Mouse (Mus musculus): Measurements from ENCODE around the gene Ccl3. TPM values are rescaled to one million over a fixed set of nuclear protein-coding genes. Genes with fewer than 3 reads are reported as not detected.

Ccl3 gene
- polyA plus RNA-seq, 1 experiment from 2014 or later, result 1.0 TPM

DNA sequence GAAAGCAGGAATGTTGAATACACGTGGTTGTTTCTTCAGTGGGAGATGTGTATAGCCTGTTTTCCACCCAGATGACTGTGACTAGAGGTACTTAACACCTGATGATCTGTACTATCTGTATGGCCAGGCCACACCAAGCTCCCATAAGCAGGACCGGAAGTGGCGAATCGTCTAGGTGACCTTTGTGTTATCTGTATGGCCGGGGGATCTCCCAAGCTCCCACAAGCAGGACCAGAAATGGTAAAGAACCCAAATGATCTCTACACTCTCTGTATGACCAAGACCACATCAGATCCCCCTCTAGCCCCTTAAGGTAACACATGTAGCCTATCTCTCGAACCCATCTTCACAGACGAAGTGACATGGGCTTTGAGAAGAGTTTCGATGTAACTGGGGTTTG is 5.5 kb upstream of the Ccl3 start:
- Histone ChIP-seq H3K4me3 (ENCODE audit: low read length) (no peak overlapping the region), H3K27me3 (ENCODE audit: control insufficient read depth, insufficient read depth, low read length) (no peaks in the 10 kb centered on the region), H3K27ac (ENCODE audit: low read length) (no peak overlapping the region), H3K9ac (ENCODE audit: low read length) (no peak overlapping the region), H3K4me1 (ENCODE audit: control insufficient read depth, insufficient read depth, low read length) (no peaks in the 10 kb centered on the region), H3K4me2 (ENCODE audit: low read depth, low read length) (no peak overlapping the region), H3K36me3 (ENCODE audit: control insufficient read depth, insufficient read depth) (no peaks in the 10 kb centered on the region), H3K9me3 (replicated peaks; ENCODE audit: control insufficient read depth, low read length) (no peaks in the 10 kb centered on the region)
- ATAC-seq (replicated peaks; ENCODE audit: extremely low read depth, insufficient read depth, low FRiP score), result no peak
- WGBS, result 76% methylated on average over 8 of the region's 8 CpGs

DNA sequence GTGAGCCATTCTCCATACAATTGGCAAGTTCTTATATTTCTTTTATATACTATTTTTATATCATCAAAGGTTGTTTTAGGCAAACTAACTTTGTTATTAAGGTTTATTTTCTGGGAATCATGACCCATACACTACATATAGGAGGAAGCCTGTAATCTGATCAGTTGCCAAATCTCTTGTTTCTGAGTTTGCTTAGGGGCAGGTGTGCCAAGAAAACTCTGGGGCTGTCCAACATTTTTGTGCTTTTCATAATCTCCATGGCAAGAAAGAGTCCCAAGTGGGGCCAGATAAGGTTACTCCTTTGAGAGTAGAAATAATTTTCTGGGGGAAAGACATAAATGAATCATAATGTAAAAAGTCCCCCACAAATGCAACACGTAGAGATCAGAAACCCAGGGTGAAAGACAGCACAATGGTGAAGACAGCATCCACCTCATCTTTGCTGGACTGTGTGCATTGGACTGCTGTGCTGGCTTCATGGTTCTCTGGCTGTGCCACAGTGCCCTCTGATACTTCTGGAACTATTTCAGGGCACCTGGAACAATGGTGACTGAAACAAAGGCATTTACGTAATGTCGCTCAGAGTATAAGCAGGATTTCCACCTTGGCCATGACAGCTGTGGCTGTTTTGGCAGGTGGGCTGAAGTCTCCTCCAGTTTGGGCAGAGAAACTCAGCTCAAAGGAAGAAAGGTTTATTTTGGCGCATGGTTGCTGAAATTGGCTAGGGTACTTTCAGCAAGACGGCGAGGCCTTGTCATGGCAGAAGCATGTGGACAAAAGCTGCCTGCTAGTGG is 2.6 kb downstream of the Ccl3 start:
- 84% methylated on average over 6 of the region's 6 CpGs for WGBS
- Histone ChIP-seq H3K27ac (ENCODE audit: low read length) (no peak overlapping the region), H3K4me1 (ENCODE audit: control insufficient read depth, insufficient read depth, low read length) (no peaks in the 10 kb centered on the region), H3K4me2 (ENCODE audit: low read depth, low read length) (no peak overlapping the region), H3K27me3 (ENCODE audit: control insufficient read depth, insufficient read depth, low read length) (no peaks in the 10 kb centered on the region), H3K4me3 (ENCODE audit: low read length) (no peak overlapping the region), H3K9me3 (replicated peaks; ENCODE audit: control insufficient read depth, low read length) (no peaks in the 10 kb centered on the region), H3K9ac (ENCODE audit: low read length) (no peak overlapping the region), H3K36me3 (ENCODE audit: control insufficient read depth, insufficient read depth) (no peaks in the 10 kb centered on the region)
- no peak for ATAC-seq (replicated peaks; ENCODE audit: extremely low read depth, insufficient read depth, low FRiP score)

DNA sequence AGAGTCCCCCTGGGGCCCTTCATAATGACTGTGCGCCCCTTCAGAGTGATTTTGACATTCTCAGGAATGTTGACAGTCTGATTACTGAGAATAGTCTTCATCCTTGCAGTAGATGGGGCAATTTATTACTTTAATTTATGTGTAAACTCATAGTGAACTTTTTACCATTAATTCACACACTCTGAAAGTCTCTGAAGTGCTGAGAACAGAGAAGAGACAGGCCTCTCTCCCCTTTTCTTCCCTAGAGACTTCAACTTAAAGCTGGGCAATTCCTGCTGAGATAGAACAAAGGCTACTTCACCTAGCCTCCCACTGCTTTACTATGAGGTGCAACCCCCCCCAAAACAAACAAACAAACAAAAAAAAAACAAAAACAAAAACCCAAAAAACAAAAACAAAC is 3.6 kb downstream of the Ccl3 start, which contains the start of gene Rpl9-ps1:
TSS of gene Rpl9-ps1 (minus strand) at position 101 of the 400 bp plus-strand sequence.
- Histone ChIP-seq H3K9me3 (replicated peaks; ENCODE audit: control insufficient read depth, low read length) (no peaks in the 10 kb centered on the region), H3K4me2 (ENCODE audit: low read depth, low read length) (no peak within 1 kb of the TSS), H3K36me3 (ENCODE audit: control insufficient read depth, insufficient read depth) (no peaks in the 10 kb centered on the region), H3K4me1 (ENCODE audit: control insufficient read depth, insufficient read depth, low read length) (no peaks in the 10 kb centered on the region), H3K27me3 (ENCODE audit: control insufficient read depth, insufficient read depth, low read length) (no peaks in the 10 kb centered on the region), H3K27ac (ENCODE audit: low read length) (no peak within 1 kb of the TSS), H3K9ac (ENCODE audit: low read length) (no peak within 1 kb of the TSS), H3K4me3 (ENCODE audit: low read length) (no peak within 1 kb of the TSS)
- 71% methylated on average over 1 of the region's 1 CpGs for WGBS
- no peak for ATAC-seq (replicated peaks; ENCODE audit: extremely low read depth, insufficient read depth, low FRiP score)

DNA sequence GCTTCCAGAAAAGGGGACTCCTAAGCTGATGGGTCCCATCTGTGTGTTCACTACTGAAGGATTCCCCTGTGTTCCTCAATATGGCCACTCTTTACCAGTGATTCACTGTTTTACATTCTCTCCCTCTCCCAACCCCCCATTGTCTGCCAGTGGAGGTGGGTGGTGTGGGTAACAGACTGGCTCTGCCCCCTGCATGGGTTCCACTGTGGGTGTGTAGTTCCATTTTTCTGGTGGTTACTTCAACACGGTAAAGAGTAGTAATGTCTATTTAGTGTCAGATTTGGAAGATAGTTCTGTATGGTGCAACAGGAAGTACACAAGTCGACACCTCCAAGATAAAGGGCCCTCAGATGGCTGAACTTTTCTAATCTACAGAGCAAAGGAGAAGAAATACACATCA is 7.9 kb downstream of the Ccl3 start:
- 49% methylated on average over 2 of the region's 2 CpGs for WGBS
- H3K9ac ChIP-seq (ENCODE audit: low read length), result no peak overlapping the region

DNA sequence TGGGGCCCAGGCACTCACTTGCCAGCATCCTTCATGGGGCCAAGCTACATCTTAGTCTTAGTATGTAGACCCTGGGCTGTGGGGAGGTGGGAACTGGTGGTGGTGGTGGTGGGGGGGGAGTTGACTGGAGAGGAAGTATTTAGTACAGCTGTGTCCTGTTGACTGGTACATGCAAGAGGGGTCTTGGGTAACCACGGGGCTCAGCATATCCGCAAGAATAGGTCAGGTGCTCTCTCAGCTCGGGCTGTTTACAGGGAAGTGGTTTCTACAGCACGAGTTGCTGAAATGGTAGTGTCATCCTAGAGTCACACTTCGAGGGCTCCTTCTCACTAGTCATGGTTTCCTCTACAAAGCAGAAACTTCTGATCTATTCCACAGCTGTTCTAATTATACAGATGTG is 9.0 kb downstream of the Ccl3 start:
- no peak overlapping the region for H3K4me3 ChIP-seq (ENCODE audit: low read length)
- H3K36me3 ChIP-seq (ENCODE audit: control insufficient read depth, insufficient read depth), result no peaks in the 10 kb centered on the region
- H3K27ac ChIP-seq (ENCODE audit: low read length), result no peak overlapping the region
- H3K9me3 ChIP-seq (replicated peaks; ENCODE audit: control insufficient read depth, low read length), result no peaks in the 10 kb centered on the region
- ATAC-seq (replicated peaks; ENCODE audit: extremely low read depth, insufficient read depth, low FRiP score), result peak; percentile 37; the same call in 1 of the 2 replicates
- no peaks in the 10 kb centered on the region for H3K27me3 ChIP-seq (ENCODE audit: control insufficient read depth, insufficient read depth, low read length)
- WGBS, result 73% methylated on average over 5 of the region's 5 CpGs
- no peak overlapping the region for H3K9ac ChIP-seq (ENCODE audit: low read length)
- H3K4me1 ChIP-seq (ENCODE audit: control insufficient read depth, insufficient read depth, low read length), result peaks cover 3% of the 10 kb centered on the region; the same call in 1 of the 2 replicates
- no peak overlapping the region for H3K4me2 ChIP-seq (ENCODE audit: low read depth, low read length)

More for the DNA sequence above, 7.9 kb downstream of the Ccl3 start:
- Histone ChIP-seq H3K27ac (ENCODE audit: low read length) (no peak overlapping the region), H3K36me3 (ENCODE audit: control insufficient read depth, insufficient read depth) (no peaks in the 10 kb centered on the region), H3K9me3 (replicated peaks; ENCODE audit: control insufficient read depth, low read length) (no peaks in the 10 kb centered on the region), H3K4me3 (ENCODE audit: low read length) (no peak overlapping the region), H3K27me3 (ENCODE audit: control insufficient read depth, insufficient read depth, low read length) (no peaks in the 10 kb centered on the region), H3K4me1 (ENCODE audit: control insufficient read depth, insufficient read depth, low read length) (peaks cover 3% of the 10 kb centered on the region; the same call in 1 of the 2 replicates), H3K4me2 (ENCODE audit: low read depth, low read length) (no peak overlapping the region)
- ATAC-seq (replicated peaks; ENCODE audit: extremely low read depth, insufficient read depth, low FRiP score), result no peak

DNA sequence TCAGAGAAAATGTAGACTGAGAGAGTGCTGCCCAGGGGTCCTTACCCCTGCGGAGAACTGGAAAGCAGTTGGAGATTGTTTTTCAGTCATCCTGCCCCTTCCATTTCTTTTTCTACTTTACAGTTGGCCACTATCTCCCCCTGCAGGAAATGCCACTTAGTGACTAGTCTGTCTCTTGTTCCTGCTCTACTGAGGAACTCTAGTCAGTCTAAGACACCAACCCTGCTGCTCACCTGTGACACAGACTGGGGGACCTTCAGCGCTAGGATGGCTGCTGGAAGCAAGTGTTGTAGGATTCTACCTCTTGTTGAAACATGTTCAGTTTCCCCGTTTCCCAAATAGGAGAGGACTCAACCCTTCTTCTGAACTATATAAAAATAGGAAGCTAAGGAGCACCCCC is 9.6 kb downstream of the Ccl3 start:
- H3K9ac ChIP-seq (ENCODE audit: low read length), result no peak overlapping the region
- peaks cover 3% of the 10 kb centered on the region; the same call in 1 of the 2 replicates for H3K4me1 ChIP-seq (ENCODE audit: control insufficient read depth, insufficient read depth, low read length)
- ATAC-seq (replicated peaks; ENCODE audit: extremely low read depth, insufficient read depth, low FRiP score), result 0 out of 2 replicates have a peak, but pooled peaks have one; percentile 28

DNA sequence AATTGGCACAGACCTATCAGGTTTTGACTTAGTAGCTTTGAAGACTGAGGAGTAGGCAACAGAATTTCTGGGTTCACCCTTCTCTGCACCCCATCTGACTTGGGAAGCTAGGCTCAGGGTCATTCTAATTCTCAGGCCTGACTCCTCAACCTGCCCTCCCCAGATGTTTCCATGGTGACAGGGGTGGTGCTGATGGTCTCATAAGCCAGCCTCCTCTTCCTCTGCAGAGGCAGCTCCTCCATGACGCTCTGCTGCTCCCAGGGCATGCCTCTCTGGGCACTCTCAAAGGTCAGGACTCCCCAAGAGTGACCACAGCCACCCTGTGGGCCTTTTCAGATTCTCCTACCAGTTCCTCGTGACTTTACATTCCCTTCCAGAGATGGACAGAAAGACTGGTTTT is 10.2 kb downstream of the Ccl3 start:
- WGBS, result 61% methylated on average over 2 of the region's 2 CpGs
- no peak for ATAC-seq (replicated peaks; ENCODE audit: extremely low read depth, insufficient read depth, low FRiP score)
- no peak overlapping the region for H3K4me3 ChIP-seq (ENCODE audit: low read length)
- H3K4me1 ChIP-seq (ENCODE audit: control insufficient read depth, insufficient read depth, low read length), result peaks cover 3% of the 10 kb centered on the region; the same call in 1 of the 2 replicates
- no peak overlapping the region for H3K4me2 ChIP-seq (ENCODE audit: low read depth, low read length)
- no peak overlapping the region for H3K9ac ChIP-seq (ENCODE audit: low read length)
- H3K27ac ChIP-seq (ENCODE audit: low read length), result no peak overlapping the region
- H3K27me3 ChIP-seq (ENCODE audit: control insufficient read depth, insufficient read depth, low read length), result no peaks in the 10 kb centered on the region
- no peaks in the 10 kb centered on the region for H3K36me3 ChIP-seq (ENCODE audit: control insufficient read depth, insufficient read depth)
- no peaks in the 10 kb centered on the region for H3K9me3 ChIP-seq (replicated peaks; ENCODE audit: control insufficient read depth, low read length)

More for the DNA sequence above, 9.6 kb downstream of the Ccl3 start:
- H3K27ac ChIP-seq (ENCODE audit: low read length), result no peak overlapping the region
- H3K4me2 ChIP-seq (ENCODE audit: low read depth, low read length), result no peak overlapping the region
- WGBS, result 58% methylated on average over 3 of the region's 3 CpGs
- no peaks in the 10 kb centered on the region for H3K9me3 ChIP-seq (replicated peaks; ENCODE audit: control insufficient read depth, low read length)
- no peaks in the 10 kb centered on the region for H3K36me3 ChIP-seq (ENCODE audit: control insufficient read depth, insufficient read depth)
- no peak overlapping the region for H3K4me3 ChIP-seq (ENCODE audit: low read length)
- no peaks in the 10 kb centered on the region for H3K27me3 ChIP-seq (ENCODE audit: control insufficient read depth, insufficient read depth, low read length)

DNA sequence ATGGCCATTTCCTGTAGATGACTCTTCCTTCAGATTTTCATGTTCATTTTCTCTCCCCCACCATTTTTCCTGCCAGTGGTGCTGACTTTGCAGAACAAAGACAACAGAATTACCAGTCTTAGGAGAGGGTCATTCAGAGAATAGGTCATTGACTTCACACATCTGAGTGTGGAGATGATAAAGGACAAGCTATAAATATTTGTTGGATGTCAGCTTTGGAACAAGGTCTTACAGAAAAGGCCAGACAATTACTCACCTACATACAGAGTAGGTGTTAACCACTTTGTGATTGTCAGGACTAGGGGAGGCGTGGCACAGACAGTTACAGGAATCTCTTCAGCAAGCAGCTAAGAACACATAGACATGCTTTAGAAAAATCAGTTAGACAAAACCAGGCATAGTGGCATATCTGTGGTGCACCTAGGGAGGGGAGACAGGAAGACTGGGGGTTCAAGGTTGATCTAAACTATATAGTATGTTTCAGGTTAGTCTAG is 12.4 kb downstream of the Ccl3 start:
- no peaks in the 10 kb centered on the region for H3K27me3 ChIP-seq (ENCODE audit: control insufficient read depth, insufficient read depth, low read length)
- no peaks in the 10 kb centered on the region for H3K36me3 ChIP-seq (ENCODE audit: control insufficient read depth, insufficient read depth)
- no peak overlapping the region for H3K4me3 ChIP-seq (ENCODE audit: low read length)
- 47% methylated on average over 1 of the region's 1 CpGs for WGBS
- no peak overlapping the region for H3K27ac ChIP-seq (ENCODE audit: low read length)
- H3K4me2 ChIP-seq (ENCODE audit: low read depth, low read length), result no peak overlapping the region
- H3K4me1 ChIP-seq (ENCODE audit: control insufficient read depth, insufficient read depth, low read length), result peaks cover 3% of the 10 kb centered on the region; the same call in 1 of the 2 replicates
- H3K9me3 ChIP-seq (replicated peaks; ENCODE audit: control insufficient read depth, low read length), result no peaks in the 10 kb centered on the region
- peak; percentile 74 for ATAC-seq (replicated peaks; ENCODE audit: extremely low read depth, insufficient read depth, low FRiP score)
- no peak overlapping the region for H3K9ac ChIP-seq (ENCODE audit: low read length)

DNA sequence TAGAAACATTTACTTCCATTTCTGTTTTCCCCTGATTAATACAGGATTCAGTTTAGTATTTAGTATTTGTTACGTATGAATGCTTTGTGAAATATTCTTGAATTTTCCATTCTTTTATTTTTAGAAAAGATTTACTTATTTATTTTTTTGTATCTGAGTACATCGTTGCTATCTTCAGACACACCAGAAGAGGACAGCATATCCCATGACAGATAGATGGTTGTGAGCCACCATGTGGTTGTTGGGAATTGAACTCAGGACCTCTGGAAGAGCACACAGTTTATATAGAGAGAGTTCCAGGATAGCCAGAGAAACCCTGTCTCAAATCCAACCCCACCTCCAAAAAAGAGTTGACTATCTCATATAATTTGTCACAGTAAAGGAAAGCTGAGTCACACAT is 14.3 kb downstream of the Ccl3 start:
- Histone ChIP-seq H3K27ac (ENCODE audit: low read length) (no peak overlapping the region), H3K4me1 (ENCODE audit: control insufficient read depth, insufficient read depth, low read length) (peaks cover 3% of the 10 kb centered on the region; the same call in 1 of the 2 replicates), H3K27me3 (ENCODE audit: control insufficient read depth, insufficient read depth, low read length) (no peaks in the 10 kb centered on the region), H3K4me2 (ENCODE audit: low read depth, low read length) (no peak overlapping the region), H3K9me3 (replicated peaks; ENCODE audit: control insufficient read depth, low read length) (no peaks in the 10 kb centered on the region), H3K36me3 (ENCODE audit: control insufficient read depth, insufficient read depth) (no peaks in the 10 kb centered on the region), H3K9ac (ENCODE audit: low read length) (no peak overlapping the region), H3K4me3 (ENCODE audit: low read length) (no peak overlapping the region)
- 90% methylated on average over 2 of the region's 2 CpGs for WGBS
- ATAC-seq (replicated peaks; ENCODE audit: extremely low read depth, insufficient read depth, low FRiP score), result no peak

Measured in heart, embryonic 16.5 days (tissue).